Mouse (Mus musculus): Measurements from ENCODE around the gene Mdm4. TPM values are rescaled to one million over a fixed set of nuclear protein-coding genes. Genes with fewer than 3 reads are reported as not detected.
A peak's percentile ranks its signal among the peaks of the same experiment; 100 is the strongest.
"Not testable (repeated sequence)": the region's sequence is repeated elsewhere in the genome, so short reads cannot be mapped to it uniquely, and the experiment has no call there.

Mdm4 gene
- polyA plus RNA-seq, 1 experiment from 2014 or later, result 10.0 TPM

DNA sequence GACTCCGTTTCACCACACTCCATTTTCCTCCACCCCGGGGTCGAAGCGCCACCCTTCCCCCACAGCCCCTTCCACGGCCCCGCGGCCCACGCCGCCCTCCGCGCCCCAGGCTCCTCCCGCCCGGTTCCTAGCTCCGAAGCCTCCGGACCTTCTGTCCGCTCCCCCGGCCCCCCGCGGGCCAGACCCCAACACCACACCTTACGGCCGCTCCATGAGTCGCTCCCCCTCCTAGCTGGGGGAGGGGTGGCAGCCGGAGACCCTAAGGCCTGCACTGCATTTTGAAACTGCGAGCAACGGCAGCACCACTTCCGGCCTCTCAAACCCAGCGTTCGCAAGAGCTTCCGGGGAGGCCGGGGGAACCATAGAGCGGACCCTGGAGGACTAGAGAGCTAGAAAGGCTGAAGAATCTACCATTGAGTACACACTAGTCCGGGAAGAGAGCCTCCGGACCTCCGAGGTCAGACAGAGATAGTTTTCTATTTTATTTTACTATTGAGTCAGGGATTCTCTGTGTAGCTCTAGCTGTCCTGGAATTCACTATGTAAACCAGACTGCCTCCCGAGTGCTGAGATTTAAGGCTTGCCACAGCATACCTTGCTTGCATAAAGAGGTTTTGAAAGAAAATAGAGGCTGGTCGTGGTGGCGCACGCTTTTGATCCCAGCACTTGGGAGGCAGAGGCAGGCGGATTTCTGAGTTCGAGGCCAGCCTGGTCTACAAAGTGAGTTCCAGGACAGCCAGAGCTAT is 5.1 kb downstream of the Mdm4 start:
- H3K27me3 ChIP-seq (replicated peaks; ENCODE audit: control insufficient read depth, insufficient read depth, low read length), result no peaks in the 10 kb centered on the region
- under 1% methylated on average over 39 of the region's 40 CpGs for WGBS
- H3K4me3 ChIP-seq (ENCODE audit: low read depth, low read length), result peak overlapping the region; percentile 91
- H3K9me3 ChIP-seq (ENCODE audit: control insufficient read depth), result no peaks in the 10 kb centered on the region
- H3K4me2 ChIP-seq (replicated peaks; ENCODE audit: low read depth), result peak overlapping the region; percentile 66
- H3K27ac ChIP-seq (ENCODE audit: low read depth, low read length), result peak overlapping the region; percentile 88
- H3K9ac ChIP-seq (ENCODE audit: low read depth, low read length), result peak overlapping the region; percentile 95
- no peaks in the 10 kb centered on the region; the same call in 1 of the 2 replicates for H3K4me1 ChIP-seq (replicated peaks; ENCODE audit: control insufficient read depth, insufficient read depth, low read length)
- no peaks in the 10 kb centered on the region for H3K36me3 ChIP-seq (ENCODE audit: control insufficient read depth, insufficient read depth)
- no peak; the same call in 1 of the 2 replicates for TF ChIP-seq CTCF (IDR thresholded peaks at IDR 0.05; ENCODE audit: low read depth)
- peak; percentile 95 for ATAC-seq

DNA sequence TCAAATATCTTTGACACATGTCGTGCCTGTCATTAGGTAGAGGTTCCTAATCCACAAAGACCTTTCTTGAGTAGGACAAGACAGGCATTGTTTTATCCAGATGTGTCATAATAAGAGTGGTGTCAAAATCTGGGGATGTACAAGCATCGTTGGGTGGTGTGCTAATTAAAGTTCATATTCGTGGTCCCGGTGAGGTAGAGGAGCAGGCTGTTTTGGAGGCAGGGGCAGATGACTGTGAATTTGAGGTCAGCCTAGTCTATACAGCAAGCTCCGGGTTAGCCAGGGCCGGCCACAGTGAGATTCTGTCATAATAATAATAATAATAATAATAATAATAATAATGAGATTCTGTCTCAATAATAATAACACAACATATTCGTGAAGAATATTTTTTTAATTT is 5.9 kb downstream of the Mdm4 start:
- H3K27me3 ChIP-seq (replicated peaks; ENCODE audit: control insufficient read depth, insufficient read depth, low read length), result no peaks in the 10 kb centered on the region
- WGBS, result 27% methylated on average over 7 of the region's 7 CpGs

GRCm38 (mm10) chr1:133023723-133024122 is 6.6 kb downstream of the Mdm4 start:
- not testable (repeated sequence) for H3K4me3 ChIP-seq (ENCODE audit: low read depth, low read length); H3K27ac ChIP-seq (ENCODE audit: low read depth, low read length); H3K4me1 ChIP-seq (replicated peaks; ENCODE audit: control insufficient read depth, insufficient read depth, low read length); H3K9me3 ChIP-seq (ENCODE audit: control insufficient read depth); H3K27me3 ChIP-seq (replicated peaks; ENCODE audit: control insufficient read depth, insufficient read depth, low read length); ATAC-seq; H3K9ac ChIP-seq (ENCODE audit: low read depth, low read length); H3K36me3 ChIP-seq (ENCODE audit: control insufficient read depth, insufficient read depth)
- H3K4me2 ChIP-seq (replicated peaks; ENCODE audit: low read depth), result peak overlapping the region; percentile 66; the same call in 1 of the 2 replicates
- 75% methylated on average over 3 of the region's 3 CpGs for WGBS

More for the DNA sequence above, 5.9 kb downstream of the Mdm4 start:
- no peak overlapping the region for H3K27ac ChIP-seq (ENCODE audit: low read depth, low read length)
- no peak for ATAC-seq
- peak overlapping the region; percentile 66 for H3K4me2 ChIP-seq (replicated peaks; ENCODE audit: low read depth)
- no peak for TF ChIP-seq CTCF (IDR thresholded peaks at IDR 0.05; ENCODE audit: low read depth)
- H3K4me3 ChIP-seq (ENCODE audit: low read depth, low read length), result peak overlapping the region; percentile 91
- peak overlapping the region; percentile 95 for H3K9ac ChIP-seq (ENCODE audit: low read depth, low read length)
- H3K36me3 ChIP-seq (ENCODE audit: control insufficient read depth, insufficient read depth), result no peaks in the 10 kb centered on the region
- H3K9me3 ChIP-seq (ENCODE audit: control insufficient read depth), result no peaks in the 10 kb centered on the region
- no peaks in the 10 kb centered on the region; the same call in 1 of the 2 replicates for H3K4me1 ChIP-seq (replicated peaks; ENCODE audit: control insufficient read depth, insufficient read depth, low read length)

DNA sequence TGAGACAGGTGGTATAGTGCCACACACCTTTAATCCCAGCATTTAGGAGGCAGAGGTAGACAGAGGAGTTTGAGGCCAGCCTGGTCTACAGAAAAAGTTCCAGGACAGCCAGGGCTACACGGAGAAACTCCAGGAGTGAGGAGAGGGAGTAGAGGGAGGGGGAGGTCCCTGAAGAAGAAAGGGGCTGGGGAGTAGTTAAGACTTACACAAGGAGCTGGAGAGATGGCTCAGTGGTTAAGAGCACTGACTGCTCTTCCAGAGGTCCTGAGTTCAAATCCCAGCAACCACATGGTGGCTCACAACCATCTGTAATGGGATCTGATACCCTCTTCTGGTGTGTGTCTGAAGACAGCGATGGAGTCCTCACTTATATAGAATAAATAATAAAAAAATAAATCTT is 8.4 kb downstream of the Mdm4 start:
- not testable (repeated sequence) for H3K9me3 ChIP-seq (ENCODE audit: control insufficient read depth); H3K4me1 ChIP-seq (replicated peaks; ENCODE audit: control insufficient read depth, insufficient read depth, low read length); H3K9ac ChIP-seq (ENCODE audit: low read depth, low read length); ATAC-seq; H3K4me2 ChIP-seq (replicated peaks; ENCODE audit: low read depth); H3K27me3 ChIP-seq (replicated peaks; ENCODE audit: control insufficient read depth, insufficient read depth, low read length); H3K27ac ChIP-seq (ENCODE audit: low read depth, low read length); H3K4me3 ChIP-seq (ENCODE audit: low read depth, low read length)
- peaks cover 15% of the 10 kb centered on the region for H3K36me3 ChIP-seq (ENCODE audit: control insufficient read depth, insufficient read depth)
- 100% methylated on average over 2 of the region's 2 CpGs for WGBS

DNA sequence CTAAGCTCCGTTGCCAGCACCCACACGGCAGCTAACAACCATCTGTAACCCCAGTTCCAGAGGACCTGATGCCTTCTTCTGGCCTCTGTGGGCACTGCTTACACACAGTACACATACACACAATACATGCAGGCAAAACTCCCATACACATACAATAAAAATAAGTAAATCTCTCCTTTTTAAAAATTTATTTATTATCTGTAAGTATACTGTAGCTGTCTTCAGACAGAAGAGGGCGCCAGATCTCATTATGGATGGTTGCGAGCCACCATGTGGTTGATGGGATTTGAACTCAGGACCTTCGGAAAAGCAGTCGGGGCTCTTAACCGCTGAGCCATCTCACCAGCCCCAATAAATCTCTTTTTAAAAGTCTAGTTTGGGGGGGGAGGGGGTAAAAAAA is 9.0 kb downstream of the Mdm4 start:
- H3K27me3 ChIP-seq (replicated peaks; ENCODE audit: control insufficient read depth, insufficient read depth, low read length), result no peaks in the 10 kb centered on the region
- 92% methylated on average over 7 of the region's 7 CpGs for WGBS
- H3K4me2 ChIP-seq (replicated peaks; ENCODE audit: low read depth), result no peak overlapping the region
- no peak overlapping the region for H3K27ac ChIP-seq (ENCODE audit: low read depth, low read length)
- H3K4me3 ChIP-seq (ENCODE audit: low read depth, low read length), result no peak overlapping the region
- H3K9me3 ChIP-seq (ENCODE audit: control insufficient read depth), result no peaks in the 10 kb centered on the region
- H3K9ac ChIP-seq (ENCODE audit: low read depth, low read length), result no peak overlapping the region
- no peak for ATAC-seq
- no peaks in the 10 kb centered on the region; the same call in 1 of the 2 replicates for H3K4me1 ChIP-seq (replicated peaks; ENCODE audit: control insufficient read depth, insufficient read depth, low read length)
- peak; percentile 41 for TF ChIP-seq CTCF (IDR thresholded peaks at IDR 0.05; ENCODE audit: low read depth)
- peaks cover 15% of the 10 kb centered on the region for H3K36me3 ChIP-seq (ENCODE audit: control insufficient read depth, insufficient read depth)

GRCm38 (mm10) chr1:133020137-133020894 is 10.0 kb downstream of the Mdm4 start:
- Histone ChIP-seq H3K9me3 (ENCODE audit: control insufficient read depth) (no peaks in the 10 kb centered on the region), H3K27ac (ENCODE audit: low read depth, low read length) (no peak overlapping the region), H3K4me2 (replicated peaks; ENCODE audit: low read depth) (no peak overlapping the region), H3K9ac (ENCODE audit: low read depth, low read length) (no peak overlapping the region), H3K36me3 (ENCODE audit: control insufficient read depth, insufficient read depth) (peaks cover 15% of the 10 kb centered on the region), H3K4me1 (replicated peaks; ENCODE audit: control insufficient read depth, insufficient read depth, low read length) (no peaks in the 10 kb centered on the region; the same call in 1 of the 2 replicates), H3K4me3 (ENCODE audit: low read depth, low read length) (no peak overlapping the region), H3K27me3 (replicated peaks; ENCODE audit: control insufficient read depth, insufficient read depth, low read length) (no peaks in the 10 kb centered on the region)
- no peak for ATAC-seq
- 55% methylated on average over 3 of the region's 3 CpGs for WGBS
- no peak for TF ChIP-seq CTCF (IDR thresholded peaks at IDR 0.05; ENCODE audit: low read depth)
